Mouse (Mus musculus) layer of hippocampus, postnatal 25 days (tissue): ENCODE results near the gene Gm16181. TPM values are rescaled to one million over a fixed set of nuclear protein-coding genes. Genes with fewer than 3 reads are reported as not detected.
"Not testable (repeated sequence)": the region's sequence is repeated elsewhere in the genome, so short reads cannot be mapped to it uniquely, and the experiment has no call there.

ENCODE experiments used
- DNase-seq, 2 experiments: peaks; one replicate each; pipeline ENCODE4 v3.0.0; 2022; ENCODE audit warnings: mixed read lengths in 2 of 2, low spot score in 1 of 2; ENCODE audit errors: extremely low spot score in 1 of 2
- total RNA-seq, 2 experiments: library from RNA; stranded (reverse); gene quantifications; 2 replicates each; pipeline ENCODE4 v1.2.3; 2021

Gene Gm16181
- total RNA-seq, 2 experiments from 2014 or later, result not detected

DNA sequence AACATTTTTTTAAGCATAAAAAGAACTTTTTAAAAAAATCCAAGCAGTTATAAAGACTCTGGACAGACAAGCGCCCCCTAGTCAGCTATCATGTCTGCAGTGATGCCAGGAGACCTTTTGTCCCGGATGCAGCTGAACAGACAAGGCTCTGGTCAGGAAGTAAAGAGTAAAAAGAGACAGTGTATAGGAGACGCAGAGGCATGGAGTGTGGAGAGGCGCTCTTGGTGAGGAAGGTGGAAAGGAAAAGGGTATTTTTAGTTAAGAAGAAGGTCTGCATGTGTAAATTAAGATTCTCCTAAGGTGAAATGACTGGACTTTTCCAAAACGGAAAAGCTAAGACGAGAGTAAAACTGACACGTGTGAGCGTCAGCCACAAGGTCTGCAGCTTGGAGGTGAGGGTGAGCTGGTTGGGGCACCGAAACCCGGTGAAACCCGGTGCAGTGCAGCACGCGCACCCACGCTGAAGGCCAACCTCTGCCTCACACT is 6.0 kb downstream of the Gm16181 start:
- DNase-seq, result no peak

DNA sequence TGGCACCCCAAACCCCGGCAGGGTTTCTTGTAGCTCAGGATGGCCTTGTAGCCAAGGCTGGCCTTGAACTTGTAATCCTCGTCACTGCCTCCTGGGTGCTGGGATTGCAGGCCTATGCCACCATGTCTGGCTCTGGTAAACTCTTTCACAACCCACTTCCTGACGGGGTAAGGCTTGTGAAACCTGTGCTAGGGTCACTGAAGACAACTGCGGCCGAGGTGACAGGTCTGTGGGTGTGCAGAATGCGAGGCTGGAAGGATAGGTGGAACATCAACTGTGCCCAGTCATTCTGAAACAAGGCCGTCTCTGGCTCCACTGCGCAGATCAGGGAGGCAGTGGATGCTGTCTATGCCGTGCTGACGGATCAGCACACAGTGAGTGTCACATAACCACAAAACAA is 10.4 kb downstream of the Gm16181 start:
- DNase-seq, result no peak

GRCm38 (mm10) chr17:35232043-35232442 is 11.4 kb downstream of the Gm16181 start:
- peak; percentile 84 to 97 for DNase-seq

GRCm38 (mm10) chr17:35232659-35233058 is 12.0 kb downstream of the Gm16181 start:
- no peak for DNase-seq

GRCm38 (mm10) chr17:35233114-35233980 is 12.7 kb downstream of the Gm16181 start, which contains the start of gene Atp6v1g2:
Gene Atp6v1g2, plus strand, starts transcription at chr17:35233660.
- no peak for DNase-seq

- not testable (repeated sequence) for DNase-seq
These were observed 13.5 kb downstream of the Gm16181 start for GRCm38 (mm10) chr17:35234090-35234489.

DNA sequence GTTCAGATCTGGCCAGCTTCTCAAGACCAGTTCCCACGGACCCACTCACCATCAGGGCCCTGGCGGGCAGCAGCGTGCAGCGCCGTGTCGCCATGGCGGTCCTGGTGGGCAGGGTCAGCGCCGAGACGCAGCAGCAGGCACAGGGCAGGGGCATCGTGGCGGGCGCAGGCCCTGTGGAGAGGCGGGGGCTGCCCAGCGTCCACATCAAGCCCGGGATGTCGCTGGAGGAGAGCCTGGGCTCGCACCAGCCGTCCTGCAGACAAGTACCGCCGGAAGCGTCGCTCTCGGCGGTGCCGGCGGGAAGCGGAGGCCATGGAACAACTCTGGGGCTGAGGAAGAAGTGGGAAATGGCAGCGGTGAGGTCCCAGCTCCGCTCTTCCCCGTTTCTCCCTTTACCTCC is 14.3 kb downstream of the Gm16181 start:
- DNase-seq, result no peak

- DNase-seq, result peak; percentile 70 to 73
These were observed 15.2 kb downstream of the Gm16181 start, which contains the start of gene Nfkbil1 for GRCm38 (mm10) chr17:35235614-35236389. Gene Nfkbil1, minus strand, starts transcription at chr17:35235792.

DNA sequence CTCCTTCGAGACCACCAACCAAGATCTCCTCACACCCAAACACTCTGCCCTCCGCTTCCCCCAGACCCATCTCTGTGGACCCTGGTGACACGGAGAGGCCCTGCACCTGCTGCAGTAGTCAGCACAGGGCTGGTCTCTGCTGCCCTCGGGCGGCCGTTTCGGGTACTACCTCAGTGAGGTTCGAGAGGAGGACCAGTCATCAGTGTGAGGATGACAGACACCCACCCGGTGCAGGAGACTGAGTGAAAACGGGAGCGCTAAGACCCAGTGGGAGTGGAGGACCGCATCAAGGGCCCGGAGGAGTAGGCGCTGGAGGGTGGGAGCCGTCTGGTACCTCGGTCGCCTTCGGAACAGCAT is 15.7 kb downstream of the Gm16181 start:
- DNase-seq, result peak; percentile 100

DNA sequence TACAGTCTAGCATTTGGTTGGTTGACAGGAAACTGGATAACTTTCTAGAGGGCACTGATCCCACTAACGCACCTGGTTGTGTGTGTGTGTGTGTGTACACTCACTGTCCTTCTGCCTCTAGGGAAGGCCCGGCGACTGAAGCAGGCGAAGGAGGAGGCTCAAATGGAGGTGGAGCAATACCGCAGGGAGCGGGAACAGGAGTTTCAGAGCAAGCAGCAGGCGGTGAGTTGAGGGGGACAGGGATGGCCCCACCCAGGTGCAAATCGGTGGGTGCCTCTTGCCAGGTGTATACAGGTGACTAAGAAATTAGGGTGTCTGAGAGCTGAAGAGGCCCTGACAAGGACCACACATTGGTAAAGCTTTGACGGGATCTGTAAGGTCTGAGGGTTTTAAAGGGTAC is 16.4 kb downstream of the Gm16181 start:
- no peak for DNase-seq

DNA sequence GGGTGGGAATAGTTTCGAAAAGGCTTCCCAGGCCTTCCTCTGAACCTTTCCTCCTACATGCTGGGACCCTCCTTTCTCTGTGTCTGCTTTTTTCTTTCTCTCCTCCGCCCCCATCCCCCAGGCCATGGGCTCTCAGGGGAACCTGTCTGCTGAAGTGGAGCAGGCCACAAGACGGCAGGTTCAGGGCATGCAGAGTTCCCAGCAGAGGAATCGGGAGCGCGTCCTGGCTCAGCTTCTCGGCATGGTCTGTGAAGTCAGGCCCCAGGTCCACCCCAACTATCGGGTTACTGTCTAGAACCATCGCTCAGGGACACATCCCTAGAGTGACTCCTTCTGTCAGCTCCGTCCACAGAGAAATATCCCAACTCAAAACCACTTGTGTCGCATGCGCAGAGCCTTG is 16.9 kb downstream of the Gm16181 start:
- no peak for DNase-seq

DNA sequence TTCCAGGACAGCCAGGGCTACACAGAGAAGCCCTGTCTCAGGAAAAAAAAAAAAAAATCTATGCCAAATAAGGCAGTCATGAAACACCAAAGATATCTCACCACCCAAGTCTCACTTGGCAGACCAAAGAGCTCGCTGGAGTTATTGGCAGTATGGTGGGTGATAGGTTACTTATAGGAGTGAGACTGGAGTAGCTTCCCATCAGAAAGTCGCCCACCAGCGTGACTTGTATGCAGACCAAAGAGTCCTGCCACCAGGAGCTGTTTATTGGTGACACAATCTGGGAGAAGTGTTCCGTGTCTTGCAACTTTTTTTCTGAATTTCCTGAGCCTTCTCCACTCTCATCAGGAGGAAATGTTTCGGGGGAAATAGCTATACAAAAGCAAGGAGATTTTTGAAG is 19.1 kb downstream of the Gm16181 start:
- no peak for DNase-seq

- DNase-seq, result no peak
These were observed 20.0 kb downstream of the Gm16181 start for GRCm38 (mm10) chr17:35240384-35241304.

DNA sequence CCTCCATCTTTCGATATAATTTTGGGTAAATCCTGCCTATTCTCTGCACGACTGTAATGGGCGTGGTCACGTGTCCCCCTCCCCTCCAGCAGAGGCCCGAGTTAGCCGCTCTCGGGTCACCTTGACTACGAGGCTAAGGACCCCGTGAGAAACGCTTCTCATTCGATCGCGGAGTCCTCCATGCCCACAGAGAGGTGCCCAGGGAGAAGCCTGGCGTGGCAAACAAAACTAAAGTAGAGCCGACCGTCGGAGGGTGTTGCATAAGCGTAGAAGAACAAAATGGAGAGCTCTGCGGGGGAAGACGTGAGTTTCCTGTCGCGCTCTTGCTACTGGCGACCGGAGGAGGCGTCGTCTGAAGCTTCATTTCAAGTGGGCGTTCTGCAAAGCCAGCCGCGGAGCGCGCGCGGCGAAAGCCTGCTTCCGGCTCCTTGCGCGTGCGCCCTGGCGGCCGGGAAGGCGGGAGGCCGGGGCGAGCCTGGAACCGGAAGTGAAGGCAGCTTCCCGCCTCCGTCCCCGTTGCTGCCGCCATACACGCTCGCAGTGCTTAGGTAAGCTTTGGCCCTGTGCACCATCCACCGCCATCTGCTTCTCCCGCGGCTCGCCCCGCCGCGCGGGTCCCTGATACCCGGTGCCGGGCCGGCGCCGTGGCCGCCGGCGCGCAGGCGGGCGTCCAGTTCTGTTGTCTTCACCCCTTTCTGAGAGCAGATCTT is 20.8 kb downstream of the Gm16181 start, which contains the start of gene Ddx39b:
TSS of gene Ddx39b (plus strand) at position 442 of the 710 bp plus-strand sequence.
- DNase-seq, result peak; percentile 87 to 96

DNA sequence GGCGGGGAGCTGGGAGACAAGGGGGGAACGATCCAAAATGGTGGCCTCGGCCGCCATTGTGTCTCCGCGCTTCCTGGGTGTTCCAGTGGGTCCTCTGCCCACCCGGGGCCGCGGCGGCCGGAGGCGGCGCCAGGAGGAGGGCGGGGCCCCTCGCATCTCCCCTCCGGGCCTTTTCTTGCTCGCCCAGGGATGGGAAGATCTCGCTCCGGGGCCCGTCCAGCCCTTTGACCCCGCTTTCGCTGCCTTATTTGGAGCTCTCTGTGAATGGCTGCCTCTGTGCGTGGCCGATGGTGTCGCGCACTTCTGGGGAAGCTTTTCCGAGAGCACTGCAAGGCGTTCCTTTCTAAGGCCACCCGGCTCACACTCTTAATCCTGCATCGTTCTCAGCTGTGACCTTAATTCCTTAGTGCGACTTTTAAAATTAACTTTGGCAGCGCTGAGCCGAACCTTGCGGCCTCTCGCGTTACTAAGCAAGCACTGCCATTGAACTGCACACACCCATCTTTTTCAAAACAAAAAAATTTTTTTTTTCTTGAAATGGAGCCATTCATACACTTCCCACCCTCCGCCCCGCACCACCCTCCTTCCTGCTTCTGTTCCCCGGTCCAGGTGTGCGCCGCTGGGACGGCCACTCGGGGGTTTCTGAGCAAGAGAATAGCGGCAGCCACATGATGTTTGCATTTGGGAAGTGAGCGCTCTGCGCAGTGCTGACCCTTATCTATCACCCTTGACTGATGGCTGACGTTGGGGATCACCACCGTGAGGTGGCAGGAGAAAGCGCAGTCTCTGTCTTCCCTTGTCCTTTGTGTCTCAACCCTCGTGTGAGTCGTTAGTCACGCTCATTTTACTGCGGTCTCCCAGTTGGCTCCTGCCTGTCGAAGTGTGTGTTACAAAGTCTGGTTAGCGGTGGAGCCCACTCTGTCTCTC is 21.6 kb downstream of the Gm16181 start:
- DNase-seq, result peak in 1 of 2 experiments; percentile 45

DNA sequence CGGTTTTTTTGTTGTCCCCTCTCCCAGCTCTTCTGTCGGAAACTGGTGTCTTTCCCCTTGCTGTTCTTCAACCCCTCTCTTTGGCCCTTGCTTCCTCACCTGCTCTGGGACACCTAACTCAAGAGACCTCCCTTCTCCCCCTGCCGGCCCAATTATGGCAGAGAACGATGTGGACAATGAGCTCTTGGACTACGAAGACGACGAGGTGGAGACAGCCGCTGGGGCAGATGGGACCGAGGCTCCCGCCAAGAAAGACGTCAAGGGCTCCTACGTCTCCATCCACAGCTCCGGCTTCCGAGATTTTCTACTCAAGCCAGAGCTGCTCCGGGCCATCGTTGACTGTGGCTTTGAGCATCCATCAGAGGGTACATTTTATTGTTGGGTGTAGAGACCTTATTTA is 22.5 kb downstream of the Gm16181 start:
- DNase-seq, result no peak

- DNase-seq, result no peak
These were observed 24.4 kb downstream of the Gm16181 start for GRCm38 (mm10) chr17:35244999-35245398.
